Comparison of ENCODE assay signal across 8 mouse cellular contexts in the genomic region with DNA sequence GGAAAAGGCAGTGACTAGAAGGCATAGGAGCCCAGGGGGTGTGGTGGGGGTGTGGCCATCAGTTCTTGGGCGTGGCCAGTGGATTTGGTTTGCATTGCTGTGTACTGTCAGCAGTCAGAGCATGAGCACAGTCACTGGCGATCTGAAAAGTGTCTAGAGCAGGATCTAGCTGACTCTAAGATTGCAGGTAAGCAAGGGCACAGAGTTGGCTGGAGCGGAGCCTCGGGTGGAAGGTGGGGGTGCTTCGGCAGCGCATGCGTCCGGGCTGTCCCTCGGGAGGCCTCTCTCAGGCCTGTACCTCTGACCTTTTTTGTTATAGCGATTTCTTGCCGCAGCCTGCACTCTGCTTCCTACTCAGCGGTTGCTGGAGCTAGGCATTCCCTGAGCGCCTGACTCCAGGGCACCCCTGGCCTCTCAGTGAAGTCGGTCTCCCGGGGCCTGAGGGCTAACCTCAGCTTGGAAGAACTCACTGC. TPM values are rescaled to one million over a fixed set of nuclear protein-coding genes. Genes with fewer than 3 reads are reported as not detected.
DNase-seq lines count a peak whose midpoint lies in the region; ATAC-seq and TF ChIP-seq lines count a peak whose summit lies in the region.

A gene (plus strand): TSS at position 61 of the 473 bp plus-strand sequence.

- H3K27ac ChIP-seq in cortical plate, adult 2 months (ENCODE audit: insufficient read depth, low read length): peak within 1 kb of the TSS; percentile 9; the same call in 1 of the 2 replicates
- H3K27ac ChIP-seq in gastrocnemius, adult 2 months: peak within 1 kb of the TSS; percentile 95
- peak within 1 kb of the TSS; percentile 76 for H3K27ac ChIP-seq in hindbrain, embryonic 15.5 days (replicated peaks)

- ATAC-seq in hindbrain, embryonic 15.5 days (ENCODE audit: low FRiP score, low read depth): peak; percentile 90

- peak within 1 kb of the TSS; percentile 53 for H3K4me3 ChIP-seq in cortical plate, adult 2 months (ENCODE audit: insufficient read depth, low read length)
- peak within 1 kb of the TSS; percentile 74 for H3K4me3 ChIP-seq in gastrocnemius, adult 2 months
- peak within 1 kb of the TSS; percentile 43 for H3K4me3 ChIP-seq in hindbrain, embryonic 15.5 days

- no peaks in the 10 kb centered on the region for H3K36me3 ChIP-seq in hindbrain, embryonic 15.5 days

- H3K4me2 ChIP-seq in hindbrain, embryonic 15.5 days: peak within 1 kb of the TSS; percentile 64

- no peaks in the 10 kb centered on the region for H3K9me3 ChIP-seq in hindbrain, embryonic 15.5 days

- H3K4me1 ChIP-seq in cortical plate, adult 2 months (ENCODE audit: control insufficient read depth, insufficient read depth, low read length): no peaks in the 10 kb centered on the region
- peaks cover 11% of the 10 kb centered on the region for H3K4me1 ChIP-seq in hindbrain, embryonic 15.5 days (replicated peaks)

- 12% methylated on average over 15 of the region's 15 CpGs for WGBS in hindbrain, embryonic 15.5 days

- peak; percentile 94 for DNase-seq in adipocyte (ENCODE audit: low spot score)
- DNase-seq in gastrocnemius, adult 2 months: peak; percentile 86
- peak; percentile 29 for DNase-seq in left cerebral cortex, adult 11 months (ENCODE audit: low spot score)
- peak; percentile 92 for DNase-seq in lung, postnatal 36 days
- DNase-seq in right cerebral cortex, adult 18-20 months: peak; percentile 54
- DNase-seq in urinary bladder, postnatal 25 days (ENCODE audit: low spot score): peak; percentile 71

- H3K27me3 ChIP-seq in hindbrain, embryonic 15.5 days: no peaks in the 10 kb centered on the region

- intact Hi-C loops in gastrocnemius, adult 2 months (cut with DNase I): loop anchor here (1.0 to 2.0 kb wide), 2 partner anchors 27 to 61 kb away; a partner anchor contains a TSS

- TF ChIP-seq CTCF in cortical plate, adult 2 months (IDR thresholded peaks at IDR 0.05; ENCODE audit: extremely low read depth, insufficient read depth, low read length): no peak
- TF ChIP-seq CTCF in gastrocnemius, adult 2 months (IDR thresholded peaks at IDR 0.05): no peak

- no peak for TF ChIP-seq POLR2A in cortical plate, adult 2 months (IDR thresholded peaks at IDR 0.05; ENCODE audit: extremely low read depth, insufficient read depth, low read length)

- H3K9ac ChIP-seq in hindbrain, embryonic 15.5 days: peak within 1 kb of the TSS; percentile 49

RNA-seq across cellular contexts. Expression of the gene that starts here (rescaled TPM):
- polyA plus RNA-seq in cortical plate, adult 2 months (2012; rRNA removed): 11.4 and 14.9 TPM in 2 replicates
- total RNA-seq in gastrocnemius, adult 2 months (2021): 10 to 100 TPM; 14.3 to 18.4 TPM
- 15.6 and 15.9 TPM in 2 replicates for polyA plus RNA-seq in hindbrain, embryonic 15.5 days (2015; fragmentation: Nextera tagmentation; extraction: Ambion mirVana)

Comparison
In these comparisons a context has a peak if more than half of its experiments do, and no peak if none do; other contexts are left out.
1. Peak in every context shown above with its lines: DNase-seq, ATAC-seq, H3K4me3 ChIP-seq and H3K27ac ChIP-seq.
2. DNase-seq: peak in every context shown above with its lines; median percentile 94 in adipocyte; 92 in lung, postnatal 36 days; 86 in gastrocnemius, adult 2 months; 71 in urinary bladder, postnatal 25 days; 54 in right cerebral cortex, adult 18-20 months; 29 in left cerebral cortex, adult 11 months.
3. H3K27ac ChIP-seq: peak in every context shown above with its lines; median percentile 95 in gastrocnemius, adult 2 months; 76 in hindbrain, embryonic 15.5 days; 9 in cortical plate, adult 2 months.